Mouse (Mus musculus) liver, postnatal 0 days (tissue): Measurements from ENCODE around the gene Guk1. TPM values are rescaled to one million over a fixed set of nuclear protein-coding genes. Genes with fewer than 3 reads are reported as not detected.
A peak's percentile ranks its signal among the peaks of the same experiment; 100 is the strongest.

Experiments used
- ATAC-seq: fragments of 200-750 bp; cut with Nextera tagmentation; 2 replicates; pipeline ENCODE4 v1.8.0; 2017; ENCODE audit warnings: mild to moderate bottlenecking, moderate library complexity
- DNase-seq: peaks from one replicate; pipeline ENCODE4 v3.0.0-alpha.2; 2016
- H3K27ac ChIP-seq: fragments of 300-500 bp; sonication (generic); 2 replicates; pipeline ENCODE4 v1.5.1; 2014; ENCODE audit warnings: antibody characterized with exemption, moderate library complexity, mild to moderate bottlenecking, low read depth
- H3K27me3 ChIP-seq: fragments of 300-500 bp; sonication (generic); 2 replicates; pipeline ENCODE4 v1.6.1; 2014; ENCODE audit warnings: low read length, control low read depth, mixed read lengths; ENCODE audit not compliant: insufficient read depth
- H3K36me3 ChIP-seq: fragments of 300-500 bp; sonication (generic); replicated peaks from 2 replicates; pipeline ENCODE4 v1.6.1; 2014; ENCODE audit warnings: mild to moderate bottlenecking, control low read depth, low read length, moderate library complexity, mixed read lengths; ENCODE audit not compliant: insufficient read depth
- H3K4me1 ChIP-seq: fragments of 300-500 bp; sonication (generic); 2 replicates; pipeline ENCODE4 v1.6.1; 2014; ENCODE audit warnings: antibody characterized with exemption, mild to moderate bottlenecking, control low read depth; ENCODE audit not compliant: insufficient read depth
- H3K4me2 ChIP-seq: fragments of 300-500 bp; sonication (generic); 2 replicates; pipeline ENCODE4 v1.6.1; 2014; ENCODE audit warnings: low read depth, mild to moderate bottlenecking, low read length, moderate library complexity, mixed read lengths
- H3K4me3 ChIP-seq: fragments of 300-500 bp; sonication (generic); 2 replicates; pipeline ENCODE4 v1.5.1; 2014; ENCODE audit warnings: low read depth, low read length
- H3K9ac ChIP-seq: fragments of 300-500 bp; sonication (generic); replicated peaks from 2 replicates; pipeline ENCODE4 v1.6.1; 2014; ENCODE audit warnings: mild to moderate bottlenecking, moderate library complexity
- H3K9me3 ChIP-seq: fragments of 300-500 bp; sonication (generic); 2 replicates; pipeline ENCODE4 v1.6.1; 2016; ENCODE audit warnings: mild to moderate bottlenecking, control low read depth, low read length, mixed read lengths
- CTCF ChIP-seq: sonication (generic); IDR thresholded peaks from 2 replicates; pipeline ENCODE4 v1.5.1; 2016; ENCODE audit warnings: antibody characterized with exemption, low read depth
- EP300 ChIP-seq: IDR thresholded peaks from 2 replicates; pipeline ENCODE4 v1.6.1; 2016; ENCODE audit warnings: antibody characterized with exemption, low read depth, mild to moderate bottlenecking
- WGBS: fragments of 180-500 bp; shearing (Covaris S2); extraction: QIAGEN DNeasy Blood & Tissue Kit; methylation state at CpG from one replicate; pipeline ENCODE4 v1.1.7; 2014; ENCODE audit not compliant: insufficient replicate concordance; 5-methylcytosine and 5-hydroxymethylcytosine counted together
- polyA plus RNA-seq: library from polyadenylated mRNA; unstranded; fragments of >200 nt; fragmentation: Nextera tagmentation; extraction: Ambion mirVana; gene quantifications from 2 replicates; pipeline ENCODE4 v1.2.1, GENCODE M21; 2015

Guk1 gene
- 59.5 and 64.4 TPM in 2 replicates for polyA plus RNA-seq

DNA sequence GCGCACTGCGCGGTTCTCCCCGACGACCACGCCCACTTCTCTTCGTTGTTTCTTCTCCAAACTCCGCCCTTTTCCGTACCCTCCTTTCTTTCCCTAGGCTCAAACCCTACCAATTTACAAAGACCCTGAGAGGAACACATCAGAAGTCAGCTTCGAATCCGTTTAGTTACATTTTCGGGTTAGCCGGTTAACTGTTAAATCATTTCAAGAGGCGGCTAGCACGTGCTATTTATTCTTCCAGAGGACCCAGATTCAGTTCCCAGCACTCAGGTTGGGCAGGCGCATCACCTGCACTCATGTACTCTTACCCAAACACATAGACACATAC lies at the start of gene Guk1:
Gene Guk1 (minus strand): TSS at position 154 of the 328 bp plus-strand sequence.
- H3K27ac ChIP-seq, result peak within 1 kb of the TSS; percentile 95
- TF ChIP-seq EP300 (peak; percentile 10; the same call in 1 of the 2 replicates), CTCF (no peak)
- peak within 1 kb of the TSS; percentile 67 for H3K4me3 ChIP-seq
- H3K4me2 ChIP-seq, result peak within 1 kb of the TSS; percentile 99
- H3K9ac ChIP-seq, result peak within 1 kb of the TSS; percentile 62
- H3K9me3 ChIP-seq, result no peaks in the 10 kb centered on the region
- WGBS, result 4% methylated on average over 16 of the region's 16 CpGs
- DNase-seq, result no peak
- no peaks in the 10 kb centered on the region for H3K27me3 ChIP-seq
- ATAC-seq, result no peak
- H3K4me1 ChIP-seq, result peaks cover 21% of the 10 kb centered on the region
- no peaks in the 10 kb centered on the region for H3K36me3 ChIP-seq

DNA sequence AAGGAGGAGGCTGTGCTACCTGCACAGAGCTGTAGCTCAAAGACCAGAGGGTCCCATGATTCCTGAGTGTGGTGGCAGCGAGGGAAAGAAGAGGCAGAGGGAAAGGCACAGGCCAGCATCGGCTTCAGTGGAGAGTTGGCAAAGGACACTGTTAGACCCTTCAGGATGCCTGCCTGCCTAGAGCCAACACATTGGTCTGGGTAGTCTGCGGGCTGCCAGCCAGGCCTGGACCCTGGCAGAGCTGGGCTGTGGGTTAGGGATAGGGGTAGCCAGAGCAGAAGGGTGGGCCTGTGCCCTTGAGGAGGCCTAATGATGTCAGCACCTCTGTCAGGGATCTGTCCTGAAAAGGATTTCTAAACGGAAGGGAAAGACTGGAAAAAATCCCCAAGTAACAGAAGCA lies 47.8 kb upstream of the Guk1 start:
- H3K4me1 ChIP-seq, result no peaks in the 10 kb centered on the region
- DNase-seq (no peak), ATAC-seq (no peak)
- TF ChIP-seq CTCF (no peak), EP300 (no peak)
- no peak overlapping the region for H3K4me2 ChIP-seq
- H3K4me3 ChIP-seq, result no peak overlapping the region
- H3K9ac ChIP-seq, result no peak overlapping the region
- H3K27ac ChIP-seq, result no peak overlapping the region
- H3K36me3 ChIP-seq, result no peaks in the 10 kb centered on the region
- 78% methylated on average over 4 of the region's 4 CpGs for WGBS
- peaks cover 5% of the 10 kb centered on the region; the same call in 1 of the 2 replicates for H3K27me3 ChIP-seq
- H3K9me3 ChIP-seq, result no peaks in the 10 kb centered on the region

DNA sequence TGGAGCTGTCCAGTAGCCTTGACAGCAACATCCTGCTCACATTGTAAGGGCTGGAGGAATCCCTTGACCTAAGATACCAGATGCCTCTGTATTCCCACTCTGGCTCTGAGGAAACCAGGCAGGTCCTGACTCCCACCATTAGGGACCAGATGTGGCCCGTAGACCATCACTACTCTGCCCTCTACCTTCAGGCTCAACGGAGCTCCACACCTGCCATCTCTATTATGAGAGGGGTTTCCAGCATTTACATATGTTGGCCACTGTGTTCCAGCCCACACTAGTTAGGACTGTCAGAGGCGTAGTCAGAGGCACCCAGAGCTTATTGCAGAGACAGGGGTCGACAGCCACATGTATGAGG lies 47.4 kb upstream of the Guk1 start:
- ATAC-seq (no peak), DNase-seq (no peak)
- H3K9ac ChIP-seq, result no peak overlapping the region
- H3K4me1 ChIP-seq, result no peaks in the 10 kb centered on the region
- TF ChIP-seq EP300 (no peak), CTCF (no peak)
- 59% methylated on average over 4 of the region's 4 CpGs for WGBS
- H3K27me3 ChIP-seq, result 0 out of 2 replicates have a peak, but pooled peaks cover 6% of the 10 kb centered on the region
- no peak overlapping the region for H3K4me2 ChIP-seq
- no peaks in the 10 kb centered on the region for H3K9me3 ChIP-seq
- no peak overlapping the region for H3K4me3 ChIP-seq
- no peaks in the 10 kb centered on the region for H3K36me3 ChIP-seq
- H3K27ac ChIP-seq, result no peak overlapping the region

DNA sequence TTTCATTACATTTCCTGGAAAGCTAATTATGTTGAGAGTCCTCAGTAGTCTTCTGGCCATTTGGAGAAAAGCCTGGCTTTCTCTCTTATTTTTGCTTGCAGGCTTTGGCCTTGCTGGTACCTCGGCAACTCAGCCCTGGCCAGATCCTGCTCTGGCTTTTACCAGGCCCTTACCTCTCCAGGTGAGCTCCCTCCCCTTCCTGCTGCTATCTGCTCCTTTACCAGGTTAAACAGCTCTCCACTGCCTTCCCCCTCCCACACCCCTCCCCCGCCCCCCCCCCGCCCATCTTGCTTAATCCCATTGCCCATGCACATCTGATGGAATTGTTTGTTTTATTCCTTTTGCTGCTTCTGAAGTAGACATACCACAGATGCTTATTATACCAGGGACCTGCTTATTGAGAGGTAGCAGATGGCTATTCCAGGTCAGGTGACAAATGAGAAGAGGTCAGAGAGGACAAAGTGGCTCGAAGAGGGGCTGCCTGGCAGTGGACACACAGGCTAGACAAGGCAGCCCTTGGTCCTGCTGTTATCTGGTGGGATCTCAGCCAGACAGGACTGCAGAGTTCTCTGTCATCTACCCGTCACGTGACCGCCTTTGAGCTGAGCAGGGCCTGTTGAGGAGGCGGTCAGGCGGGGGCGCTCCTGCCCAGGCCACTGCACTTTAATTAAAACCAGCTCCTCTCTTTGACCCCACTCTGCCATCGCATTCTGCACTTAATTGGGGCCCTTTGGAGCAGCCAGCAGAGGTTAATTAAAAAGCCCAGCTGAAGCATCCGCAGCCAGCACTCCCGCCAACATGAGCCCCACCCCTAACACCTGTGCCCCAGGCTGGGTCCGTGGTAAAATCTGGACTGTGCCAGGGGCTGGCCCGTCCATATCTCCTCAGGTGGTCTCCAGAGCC lies 46.8 kb upstream of the Guk1 start:
- TF ChIP-seq CTCF, result peak; percentile 79
- TF ChIP-seq EP300, result no peak
- Histone ChIP-seq H3K4me1 (no peaks in the 10 kb centered on the region), H3K27ac (no peak overlapping the region), H3K36me3 (no peaks in the 10 kb centered on the region), H3K4me2 (no peak overlapping the region), H3K9me3 (no peaks in the 10 kb centered on the region), H3K4me3 (no peak overlapping the region), H3K9ac (no peak overlapping the region), H3K27me3 (0 out of 2 replicates have a peak, but pooled peaks cover 6% of the 10 kb centered on the region)
- 8% methylated on average over 14 of the region's 15 CpGs for WGBS
- DNase-seq (peak; percentile 77), ATAC-seq (peak; percentile 87)

DNA sequence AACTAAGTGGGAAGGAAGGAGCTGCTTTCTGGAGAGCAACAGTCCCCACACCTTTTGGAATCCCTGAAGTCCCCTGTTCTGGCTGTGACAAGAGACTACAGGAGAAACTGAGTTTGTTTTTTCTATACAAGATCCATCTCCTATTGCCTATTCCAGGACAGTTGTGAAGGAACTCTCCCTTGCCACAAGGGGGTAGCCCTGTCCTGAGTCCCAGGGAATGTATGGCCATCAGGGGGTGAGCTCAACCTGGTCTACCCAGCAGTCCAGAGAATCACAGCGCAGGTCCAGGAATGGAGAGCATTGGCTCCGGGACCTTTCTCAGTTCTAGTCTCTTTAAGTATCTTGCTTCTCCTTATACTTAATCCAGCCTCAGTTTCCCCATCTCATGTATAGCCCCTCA lies 40.8 kb upstream of the Guk1 start:
- WGBS, result 53% methylated on average over 2 of the region's 2 CpGs
- H3K27ac ChIP-seq, result no peak overlapping the region
- TF ChIP-seq EP300, result no peak
- TF ChIP-seq CTCF, result peak; percentile 49
- ATAC-seq (no peak), DNase-seq (no peak)
- no peak overlapping the region for H3K9ac ChIP-seq
- H3K36me3 ChIP-seq, result no peaks in the 10 kb centered on the region
- H3K4me2 ChIP-seq, result no peak overlapping the region
- 0 out of 2 replicates have a peak, but pooled peaks cover 2% of the 10 kb centered on the region for H3K27me3 ChIP-seq
- no peak overlapping the region for H3K4me3 ChIP-seq
- peaks cover 11% of the 10 kb centered on the region for H3K4me1 ChIP-seq
- no peaks in the 10 kb centered on the region for H3K9me3 ChIP-seq

GRCm38 (mm10) chr11:59230144-59230760 lies 38.2 kb upstream of the Guk1 start:
- H3K4me1 ChIP-seq, result peaks cover 26% of the 10 kb centered on the region
- H3K27ac ChIP-seq, result no peak overlapping the region
- no peak for ATAC-seq
- 9% methylated on average over 7 of the region's 7 CpGs for WGBS
- DNase-seq, result peak; percentile 82
- no peak overlapping the region for H3K9ac ChIP-seq
- H3K4me2 ChIP-seq, result no peak overlapping the region
- H3K36me3 ChIP-seq, result no peaks in the 10 kb centered on the region
- 0 out of 2 replicates have a peak, but pooled peaks cover 2% of the 10 kb centered on the region for H3K27me3 ChIP-seq
- peak; percentile 87 for TF ChIP-seq CTCF
- no peak for TF ChIP-seq EP300
- H3K4me3 ChIP-seq, result no peak overlapping the region
- no peaks in the 10 kb centered on the region for H3K9me3 ChIP-seq
